Comparison of ENCODE assay signal across 8 mouse cellular contexts in genomic region chr12:8495881-8496678, GRCm38 (mm10). TPM values are rescaled to one million over a fixed set of nuclear protein-coding genes. Genes with fewer than 3 reads are reported as not detected.
DNase-seq lines count a peak whose midpoint lies in the region; ATAC-seq and TF ChIP-seq lines count a peak whose summit lies in the region.

No protein-coding gene starts in this region.

- 50% methylated on average over 15 of the region's 15 CpGs for WGBS in cerebellum, adult 2 months
- 22% methylated on average over 15 of the region's 15 CpGs for WGBS in hindbrain, embryonic 16.5 days
- 32% methylated on average over 15 of the region's 15 CpGs for WGBS in midbrain, embryonic 10.5 days

- no peaks in the 10 kb centered on the region for H3K4me1 ChIP-seq in cerebellum, adult 2 months (ENCODE audit: control insufficient read depth, insufficient read depth, low read length)
- H3K4me1 ChIP-seq in hindbrain, embryonic 16.5 days (ENCODE audit: control insufficient read depth, insufficient read depth, low read depth, low read length), result peaks cover 25% of the 10 kb centered on the region
- peaks cover 48% of the 10 kb centered on the region for H3K4me1 ChIP-seq in midbrain, embryonic 10.5 days

- DNase-seq in frontal cortex, postnatal 14 days (ENCODE audit: low spot score in 2 of 2), result peak; percentile 54 to 59
- DNase-seq in frontal cortex, postnatal 25 days (ENCODE audit: low spot score in 2 of 2), result no peak
- peak; percentile 32 to 41 for DNase-seq in cerebellum, adult 2 months
- DNase-seq in gastrocnemius, postnatal 10 days, result peak; percentile 54
- DNase-seq in left cerebral cortex, postnatal 14 days (ENCODE audit: low spot score in 2 of 2), result peak; percentile 62 to 64
- peak; percentile 39 for DNase-seq in midbrain, embryonic 10.5 days (ENCODE audit: low spot score)
- DNase-seq in testis, postnatal 14 days (ENCODE audit: low spot score), result peak; percentile 50

- peak overlapping the region; percentile 93 for H3K4me2 ChIP-seq in hindbrain, embryonic 16.5 days (ENCODE audit: low read length)

- H3K4me3 ChIP-seq in cerebellum, adult 2 months (replicated peaks; ENCODE audit: insufficient read depth, low read depth, low read length), result no peak overlapping the region
- peak overlapping the region; percentile 20 for H3K4me3 ChIP-seq in hindbrain, embryonic 16.5 days (ENCODE audit: low read length)
- peak overlapping the region; percentile 79 for H3K4me3 ChIP-seq in midbrain, embryonic 10.5 days

- peak overlapping the region; percentile 44 for H3K9ac ChIP-seq in hindbrain, embryonic 16.5 days (ENCODE audit: low read depth, low read length)

- intact Hi-C loops in left cerebral cortex, postnatal 14 days (cut with DNase I), result loop anchor here (2.0 to 5.0 kb wide), 2 partner anchors 43 to 149 kb away; no protein-coding TSS in a partner anchor

- H3K27ac ChIP-seq in cerebellum, adult 2 months (ENCODE audit: insufficient read depth, low read length), result peak overlapping the region; percentile 8; the same call in 1 of the 2 replicates
- peak overlapping the region; percentile 69 for H3K27ac ChIP-seq in hindbrain, embryonic 16.5 days (ENCODE audit: low read depth, low read length)
- peak overlapping the region; percentile 69; the same call in 1 of the 2 replicates for H3K27ac ChIP-seq in midbrain, embryonic 10.5 days (replicated peaks)

- no peak for ATAC-seq in hindbrain, embryonic 16.5 days

- TF ChIP-seq CTCF in cerebellum, adult 2 months (IDR thresholded peaks at IDR 0.05; ENCODE audit: borderline replicate concordance, insufficient read depth, low read depth, low read length), result no peak

- no peak for TF ChIP-seq POLR2A in cerebellum, adult 2 months (IDR thresholded peaks at IDR 0.05; ENCODE audit: borderline replicate concordance, insufficient read depth, low read length)

- H3K36me3 ChIP-seq in hindbrain, embryonic 16.5 days (ENCODE audit: control insufficient read depth, insufficient read depth, low read length), result no peaks in the 10 kb centered on the region
- H3K36me3 ChIP-seq in midbrain, embryonic 10.5 days, result no peaks in the 10 kb centered on the region

- no peaks in the 10 kb centered on the region for H3K9me3 ChIP-seq in hindbrain, embryonic 16.5 days (ENCODE audit: control insufficient read depth, low read length)
- H3K9me3 ChIP-seq in midbrain, embryonic 10.5 days (replicated peaks), result no peaks in the 10 kb centered on the region

- H3K27me3 ChIP-seq in cerebellum, adult 2 months (ENCODE audit: control insufficient read depth, insufficient read depth, low read length), result no peaks in the 10 kb centered on the region
- H3K27me3 ChIP-seq in hindbrain, embryonic 16.5 days (replicated peaks; ENCODE audit: control insufficient read depth, insufficient read depth, low read length), result no peaks in the 10 kb centered on the region
- H3K27me3 ChIP-seq in midbrain, embryonic 10.5 days (ENCODE audit: low read depth, poor library complexity, severe bottlenecking), result no peaks in the 10 kb centered on the region

RNA-seq across cellular contexts. Expression of gene Rhob, which starts 3.7 kb away (rescaled TPM):
- 295 and 299 TPM in 2 replicates for polyA plus RNA-seq in cerebellum, adult 2 months (2012; rRNA removed)
- total RNA-seq in gastrocnemius, postnatal 10 days (2021), result 10 to 100 TPM; 80.5 to 82.4 TPM
- 81.3 and 86.9 TPM in 2 replicates for polyA plus RNA-seq in hindbrain, embryonic 16.5 days (2015; fragmentation: Nextera tagmentation; extraction: Ambion mirVana)
- 100 to 1,000 TPM; 287 to 352 TPM for total RNA-seq in left cerebral cortex, postnatal 14 days (2021)
- polyA plus RNA-seq in midbrain, embryonic 10.5 days (2016; fragmentation: Nextera tagmentation; extraction: Ambion mirVana), result 30.0 and 30.1 TPM in 2 replicates

Comparison
In these comparisons a context has a peak if more than half of its experiments do, and no peak if none do; other contexts are left out.
1. DNase-seq: peak in frontal cortex, postnatal 14 days (2 of 2), cerebellum, adult 2 months (2 of 2), gastrocnemius, postnatal 10 days (single experiment), left cerebral cortex, postnatal 14 days (2 of 2), midbrain, embryonic 10.5 days (single experiment) and testis, postnatal 14 days (single experiment); none in frontal cortex, postnatal 25 days (0 of 2).
2. H3K27ac ChIP-seq: peak in every context shown above with its lines; median percentile 69 in hindbrain, embryonic 16.5 days; 69 in midbrain, embryonic 10.5 days; 8 in cerebellum, adult 2 months.